Mouse (Mus musculus) adrenal gland, adult 18-20 months (tissue): Measurements from ENCODE around the gene Lpin1. TPM values are rescaled to one million over a fixed set of nuclear protein-coding genes. Genes with fewer than 3 reads are reported as not detected.

Source experiments
- DNase-seq, 2 experiments: peaks; one replicate each; pipeline ENCODE4 v3.0.0; 2021 to 2022; ENCODE audit warnings: low spot score in 2 of 2
- total RNA-seq, 2 experiments: library from RNA; stranded (reverse); gene quantifications; 1 replicate in 1 of 2; 2 replicates in 1 of 2; pipeline ENCODE4 v1.2.3; 2021

Lpin1 gene
- total RNA-seq, 2 experiments from 2014 or later: 92.7 to 186 TPM

- DNase-seq: no peak
These were observed 78.6 kb downstream of the Lpin1 start for GRCm38 (mm10) chr12:16531956-16532859.

- no peak for DNase-seq
These were observed 82.1 kb downstream of the Lpin1 start for GRCm38 (mm10) chr12:16528650-16529049.

- no peak for DNase-seq
These were observed 82.8 kb downstream of the Lpin1 start for GRCm38 (mm10) chr12:16527941-16528340.

DNA sequence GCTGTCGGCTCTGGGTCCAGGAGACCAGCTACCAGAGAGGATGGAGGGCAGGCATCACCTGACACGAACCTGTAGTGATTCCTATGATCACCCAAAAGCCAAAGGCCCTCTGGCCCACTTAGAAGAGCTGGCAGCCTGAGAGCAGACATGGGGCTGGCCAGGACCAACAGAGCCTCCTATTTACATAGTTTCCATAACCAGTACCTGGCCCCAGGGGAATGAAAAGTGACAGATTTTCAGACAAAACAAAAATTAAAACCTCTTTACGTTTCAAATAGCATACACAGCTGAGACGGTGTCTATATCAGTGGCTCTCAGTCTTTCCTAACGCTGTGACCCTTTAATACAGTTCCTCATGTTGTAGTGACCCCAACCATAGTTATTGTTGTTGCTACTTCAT is 83.9 kb downstream of the Lpin1 start:
- DNase-seq: no peak

GRCm38 (mm10) chr12:16526134-16526533 is 84.6 kb downstream of the Lpin1 start:
- no peak for DNase-seq

- no peak for DNase-seq
These were observed 95.6 kb downstream of the Lpin1 start for GRCm38 (mm10) chr12:16515183-16515582.

GRCm38 (mm10) chr12:16512991-16513390 is 97.8 kb downstream of the Lpin1 start:
- DNase-seq: no peak

GRCm38 (mm10) chr12:16509122-16509752 is 101.5 kb downstream of the Lpin1 start:
- peak; percentile 43 to 49 for DNase-seq

GRCm38 (mm10) chr12:16506796-16507790 is 103.7 kb downstream of the Lpin1 start:
- DNase-seq: no peak

DNA sequence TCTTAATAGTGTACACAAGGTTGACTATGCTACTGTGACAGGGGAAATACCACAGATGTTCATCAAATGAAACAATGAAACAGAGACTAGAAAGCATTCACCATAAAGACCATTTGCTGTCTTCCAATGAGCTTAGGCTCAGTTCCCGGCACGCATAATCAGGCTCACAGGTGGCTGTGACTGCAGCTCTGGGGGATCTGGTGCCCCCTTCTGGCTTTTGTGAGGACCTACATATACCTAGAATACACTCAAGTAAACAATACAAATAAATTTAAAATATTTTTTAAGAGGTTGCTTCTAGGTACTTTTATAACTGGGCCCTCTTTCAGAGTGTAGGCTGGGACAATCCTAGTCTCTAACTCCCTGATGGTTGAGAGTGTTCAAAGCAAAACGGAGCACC is 106.5 kb downstream of the Lpin1 start:
- no peak for DNase-seq

DNA sequence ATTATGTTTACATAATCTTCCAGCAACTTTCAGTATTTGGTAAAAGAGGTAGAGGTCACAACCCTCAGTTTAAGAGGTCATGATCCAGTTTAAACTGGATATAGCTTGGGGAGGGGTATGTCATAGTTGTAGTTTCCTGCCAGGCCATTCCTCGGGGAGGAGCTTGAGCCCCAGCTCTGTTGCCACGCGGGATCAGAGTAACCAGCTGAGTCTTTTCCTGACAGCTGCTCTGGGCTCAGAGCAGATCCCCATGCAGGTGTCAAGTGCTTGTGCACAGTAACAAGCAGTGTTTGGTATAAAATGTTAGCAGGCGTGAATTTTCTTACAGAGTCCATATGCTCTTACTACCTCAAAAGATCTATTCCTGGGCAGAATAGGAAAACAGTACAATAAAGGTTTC is 112.8 kb downstream of the Lpin1 start:
- no peak for DNase-seq

GRCm38 (mm10) chr12:16492713-16493112 is 118.1 kb downstream of the Lpin1 start:
- DNase-seq: no peak

- DNase-seq: no peak
These were observed 121.9 kb downstream of the Lpin1 start for GRCm38 (mm10) chr12:16488899-16489298.

DNA sequence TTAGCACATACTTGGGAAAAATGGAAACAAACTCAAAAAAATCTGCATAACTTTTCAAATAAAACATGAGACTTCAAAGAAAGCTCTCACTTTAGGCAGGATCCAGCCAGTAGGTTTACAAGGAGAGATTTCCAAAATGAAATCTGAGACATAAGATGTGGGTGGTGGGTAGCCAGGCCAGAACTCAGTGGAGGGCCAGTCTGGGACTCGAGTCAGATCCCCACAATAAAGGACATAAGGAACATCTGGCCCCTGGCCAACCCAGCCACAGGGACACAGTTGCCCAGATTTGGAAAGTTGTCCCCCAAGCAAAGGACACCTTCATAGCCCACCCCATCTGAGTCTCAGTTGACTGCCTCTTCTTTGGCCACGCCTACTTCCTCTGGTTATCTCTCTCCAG is 123.3 kb downstream of the Lpin1 start:
- DNase-seq: no peak

Other genes starting within 250 kb of the Lpin1 start
- gene Ntsr2, start 42.4 kb upstream of the Lpin1 start, total RNA-seq: 1 to 10 TPM; 1.6 to 2.1 TPM
- gene Greb1, start 189.9 kb upstream of the Lpin1 start, total RNA-seq: 10 to 100 TPM; 43.7 to 54.7 TPM
- 10 to 100 TPM; 39.5 to 41.5 TPM for gene E2f6, start 200.0 kb upstream of the Lpin1 start, total RNA-seq